Mouse (Mus musculus): ENCODE data around the gene Muc13. TPM values are rescaled to one million over a fixed set of nuclear protein-coding genes. Genes with fewer than 3 reads are reported as not detected.

Muc13 gene
- polyA plus RNA-seq, 1 experiment from 2014 or later, result 5.5 TPM

- H3K4me2 ChIP-seq, result no peak overlapping the region
- H3K9ac ChIP-seq, result no peak overlapping the region
- no peak overlapping the region for H3K4me3 ChIP-seq
- no peaks in the 10 kb centered on the region for H3K9me3 ChIP-seq (replicated peaks)
- peaks cover 12% of the 10 kb centered on the region; the same call in 1 of the 2 replicates for H3K4me1 ChIP-seq
- H3K36me3 ChIP-seq, result no peaks in the 10 kb centered on the region
- no peak overlapping the region for H3K27ac ChIP-seq
- WGBS (ENCODE audit: insufficient replicate concordance), result 73% methylated on average over 2 of the region's 2 CpGs
- no peak; the same call in 1 of the 2 replicates for ATAC-seq
- no peaks in the 10 kb centered on the region for H3K27me3 ChIP-seq (replicated peaks)
Observed at GRCm38 (mm10) chr16:33858766-33859165, 64.9 kb downstream of the Muc13 start.

- whole genome bisulfite sequencing (ENCODE audit: insufficient replicate concordance), result 70% methylated on average over 5 of the region's 5 CpGs
- no peaks in the 10 kb centered on the region for H3K9me3 ChIP-seq (replicated peaks)
Observed at GRCm38 (mm10) chr16:33859380-33859779, 65.5 kb downstream of the Muc13 start.

GRCm38 (mm10) chr16:33859988-33860700, 66.3 kb downstream of the Muc13 start:
- H3K4me2 ChIP-seq, result peak overlapping the region; percentile 20; the same call in 1 of the 2 replicates
- H3K27me3 ChIP-seq (replicated peaks), result no peaks in the 10 kb centered on the region
- H3K27ac ChIP-seq, result no peak overlapping the region
- no peaks in the 10 kb centered on the region for H3K9me3 ChIP-seq (replicated peaks)
- no peaks in the 10 kb centered on the region for H3K36me3 ChIP-seq
- no peak overlapping the region for H3K9ac ChIP-seq
- no peak overlapping the region for H3K4me3 ChIP-seq
- peaks cover 12% of the 10 kb centered on the region; the same call in 1 of the 2 replicates for H3K4me1 ChIP-seq
- no peak for ATAC-seq
- WGBS (ENCODE audit: insufficient replicate concordance), result 43% methylated on average over 14 of the region's 14 CpGs

More at GRCm38 (mm10) chr16:33859380-33859779, 65.5 kb downstream of the Muc13 start:
- H3K4me1 ChIP-seq, result peaks cover 12% of the 10 kb centered on the region; the same call in 1 of the 2 replicates
- H3K27ac ChIP-seq, result no peak overlapping the region
- H3K4me2 ChIP-seq, result no peak overlapping the region
- no peak overlapping the region for H3K4me3 ChIP-seq
- H3K9ac ChIP-seq, result no peak overlapping the region
- no peak for ATAC-seq
- H3K27me3 ChIP-seq (replicated peaks), result no peaks in the 10 kb centered on the region
- no peaks in the 10 kb centered on the region for H3K36me3 ChIP-seq

GRCm38 (mm10) chr16:33862406-33862805, 68.6 kb downstream of the Muc13 start:
- WGBS (ENCODE audit: insufficient replicate concordance), result 54% methylated on average over 4 of the region's 4 CpGs
- H3K4me1 ChIP-seq, result peaks cover 9% of the 10 kb centered on the region; the same call in 1 of the 2 replicates
- no peaks in the 10 kb centered on the region for H3K36me3 ChIP-seq
- no peaks in the 10 kb centered on the region for H3K27me3 ChIP-seq (replicated peaks)
- no peak overlapping the region for H3K27ac ChIP-seq
- H3K4me3 ChIP-seq, result no peak overlapping the region
- ATAC-seq, result no peak
- H3K9ac ChIP-seq, result no peak overlapping the region
- no peak overlapping the region for H3K4me2 ChIP-seq
- H3K9me3 ChIP-seq (replicated peaks), result no peaks in the 10 kb centered on the region

GRCm38 (mm10) chr16:33863208-33863751, 69.4 kb downstream of the Muc13 start:
- Histone ChIP-seq H3K9me3 (replicated peaks) (no peaks in the 10 kb centered on the region), H3K4me1 (peaks cover 9% of the 10 kb centered on the region; the same call in 1 of the 2 replicates), H3K9ac (no peak overlapping the region), H3K27ac (no peak overlapping the region), H3K4me2 (no peak overlapping the region), H3K27me3 (replicated peaks) (no peaks in the 10 kb centered on the region), H3K36me3 (no peaks in the 10 kb centered on the region), H3K4me3 (no peak overlapping the region)
- 64% methylated on average over 5 of the region's 5 CpGs for WGBS (ENCODE audit: insufficient replicate concordance)
- no peak for ATAC-seq

Other genes starting within 250 kb of the Muc13 start
- gene Heg1, start 109.7 kb upstream of the Muc13 start, polyA plus RNA-seq (2016; fragmentation: Nextera tagmentation; extraction: Ambion mirVana), result 8.5 and 8.9 TPM in 2 replicates
- 20.0 and 22.2 TPM in 2 replicates for gene Itgb5, start 35.6 kb downstream of the Muc13 start, polyA plus RNA-seq (2016; fragmentation: Nextera tagmentation; extraction: Ambion mirVana)
- gene Umps, start 173.0 kb downstream of the Muc13 start, polyA plus RNA-seq (2016; fragmentation: Nextera tagmentation; extraction: Ambion mirVana), result 66.6 and 68.0 TPM in 2 replicates

Data from liver, embryonic 12.5 days (tissue).